Mouse (Mus musculus) testis, adult 2 months (tissue): ENCODE data around the gene Mfsd10.

ENCODE experiments used
- CTCF ChIP-seq: fragments of 200-500 bp; IDR thresholded peaks from 2 replicates; pipeline ENCODE4 v1.5.1; 2012; ENCODE audit warnings: low read depth, mild to moderate bottlenecking, inconsistent platforms, low read length, moderate library complexity; ENCODE audit not compliant: control insufficient read depth, insufficient read depth, insufficient replicate concordance
- POLR2A ChIP-seq: fragments of 200-500 bp; IDR thresholded peaks from 2 replicates; pipeline ENCODE4 v1.6.1; 2012; ENCODE audit warnings: low read depth, mild to moderate bottlenecking, inconsistent platforms, low read length, moderate library complexity; ENCODE audit not compliant: control insufficient read depth

DNA sequence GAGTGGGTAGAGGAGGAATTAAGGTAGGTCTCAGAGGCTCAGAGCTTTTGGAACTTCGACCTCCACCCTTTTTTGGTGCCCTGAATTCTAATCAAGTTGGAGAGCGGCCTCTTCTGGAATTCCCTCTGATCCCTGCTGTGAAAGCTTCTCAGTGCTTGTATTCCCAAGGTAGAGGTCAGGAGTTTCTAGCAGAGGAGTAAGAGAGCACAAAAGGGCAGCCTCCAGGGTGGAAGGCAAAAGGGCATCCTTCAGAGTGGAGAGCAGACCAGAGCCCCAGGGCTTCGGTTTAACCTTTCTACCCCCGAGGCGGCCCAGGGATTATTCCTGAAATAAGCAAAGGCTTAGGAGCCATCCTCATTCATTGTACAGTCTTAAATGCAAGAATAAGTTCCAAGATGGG, 47.0 kb downstream of the Mfsd10 start:
- TF ChIP-seq POLR2A (no peak), CTCF (no peak)
